Mouse (Mus musculus) brown adipose tissue, adult 24 weeks (tissue): ENCODE data around the gene Plekhd1. TPM values are rescaled to one million over a fixed set of nuclear protein-coding genes. Genes with fewer than 3 reads are reported as not detected.

Source experiments
- H3K27ac ChIP-seq: fragments of 200-500 bp; replicated peaks from 2 replicates; pipeline ENCODE4 v1.5.1; 2012; ENCODE audit warnings: low read depth, mild to moderate bottlenecking, low read length
- H3K4me1 ChIP-seq: fragments of 200-500 bp; 2 replicates; pipeline ENCODE4 v1.6.1; 2012; ENCODE audit warnings: low read length, mixed read lengths; ENCODE audit not compliant: control insufficient read depth, insufficient read depth, insufficient read length
- H3K4me3 ChIP-seq: fragments of 200-500 bp; 2 replicates; pipeline ENCODE4 v1.5.1; 2012; ENCODE audit warnings: low read depth, mild to moderate bottlenecking, low read length, moderate library complexity; ENCODE audit not compliant: insufficient read depth
- polyA plus RNA-seq: library from polyadenylated mRNA; stranded (reverse); fragments of >200 nt; gene quantifications from 2 replicates; pipeline ENCODE4 v1.2.4, GENCODE M21; 2012; ENCODE audit not compliant: missing spikeins, insufficient read depth, insufficient read length

The Plekhd1 gene
- polyA plus RNA-seq, 1 experiment: not detected

DNA sequence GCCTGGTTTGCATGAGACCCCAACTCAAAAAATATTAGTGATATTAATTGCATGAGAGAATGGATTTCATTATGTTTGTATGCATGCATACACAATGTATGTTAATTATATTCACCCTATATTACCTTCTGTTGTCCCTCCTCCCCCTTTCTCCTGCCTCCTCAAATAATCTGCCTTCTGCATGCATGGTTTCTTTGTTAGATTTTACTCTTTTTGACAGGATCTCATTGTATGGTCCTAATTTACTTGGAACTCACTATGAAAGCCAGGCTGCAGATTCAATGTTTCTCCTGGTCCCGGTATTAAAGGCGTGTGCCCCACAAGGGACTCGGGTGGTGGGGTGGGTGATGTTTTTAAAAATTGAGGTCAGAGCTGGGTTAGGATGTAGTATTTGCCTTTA is 8.1 kb upstream of the Plekhd1 start:
- Histone ChIP-seq H3K4me3 (no peak overlapping the region), H3K4me1 (no peaks in the 10 kb centered on the region), H3K27ac (no peak overlapping the region)

- Histone ChIP-seq H3K4me3 (no peak overlapping the region), H3K4me1 (peaks cover 2% of the 10 kb centered on the region; the same call in 1 of the 2 replicates), H3K27ac (no peak overlapping the region)
Measured at GRCm38 (mm10) chr12:80687788-80688211, 4.6 kb upstream of the Plekhd1 start.

- H3K27ac ChIP-seq: no peak overlapping the region
- H3K4me1 ChIP-seq: peaks cover 2% of the 10 kb centered on the region; the same call in 1 of the 2 replicates
- H3K4me3 ChIP-seq: no peak overlapping the region
Measured at GRCm38 (mm10) chr12:80689696-80690095, 2.7 kb upstream of the Plekhd1 start.

- H3K4me1 ChIP-seq: peaks cover 2% of the 10 kb centered on the region; the same call in 1 of the 2 replicates
- H3K27ac ChIP-seq: no peak overlapping the region
- no peak overlapping the region for H3K4me3 ChIP-seq
Measured at GRCm38 (mm10) chr12:80691671-80692091, 710 bp upstream of the Plekhd1 start.

GRCm38 (mm10) chr12:80693700-80694099 is 1.3 kb downstream of the Plekhd1 start:
- Histone ChIP-seq H3K4me3 (no peak overlapping the region), H3K27ac (no peak overlapping the region), H3K4me1 (peaks cover 2% of the 10 kb centered on the region; the same call in 1 of the 2 replicates)

GRCm38 (mm10) chr12:80695004-80695403 is 2.6 kb downstream of the Plekhd1 start:
- Histone ChIP-seq H3K4me3 (no peak overlapping the region), H3K4me1 (peaks cover 2% of the 10 kb centered on the region; the same call in 1 of the 2 replicates), H3K27ac (no peak overlapping the region)

GRCm38 (mm10) chr12:80698526-80699143 is 6.2 kb downstream of the Plekhd1 start:
- Histone ChIP-seq H3K4me1 (no peaks in the 10 kb centered on the region), H3K4me3 (no peak overlapping the region), H3K27ac (no peak overlapping the region)

- no peak overlapping the region for H3K27ac ChIP-seq
- no peaks in the 10 kb centered on the region for H3K4me1 ChIP-seq
- H3K4me3 ChIP-seq: no peak overlapping the region
Measured at GRCm38 (mm10) chr12:80699144-80699531, 6.7 kb downstream of the Plekhd1 start.

GRCm38 (mm10) chr12:80701332-80701731 is 8.9 kb downstream of the Plekhd1 start:
- H3K27ac ChIP-seq: no peak overlapping the region
- H3K4me3 ChIP-seq: no peak overlapping the region
- H3K4me1 ChIP-seq: no peaks in the 10 kb centered on the region

DNA sequence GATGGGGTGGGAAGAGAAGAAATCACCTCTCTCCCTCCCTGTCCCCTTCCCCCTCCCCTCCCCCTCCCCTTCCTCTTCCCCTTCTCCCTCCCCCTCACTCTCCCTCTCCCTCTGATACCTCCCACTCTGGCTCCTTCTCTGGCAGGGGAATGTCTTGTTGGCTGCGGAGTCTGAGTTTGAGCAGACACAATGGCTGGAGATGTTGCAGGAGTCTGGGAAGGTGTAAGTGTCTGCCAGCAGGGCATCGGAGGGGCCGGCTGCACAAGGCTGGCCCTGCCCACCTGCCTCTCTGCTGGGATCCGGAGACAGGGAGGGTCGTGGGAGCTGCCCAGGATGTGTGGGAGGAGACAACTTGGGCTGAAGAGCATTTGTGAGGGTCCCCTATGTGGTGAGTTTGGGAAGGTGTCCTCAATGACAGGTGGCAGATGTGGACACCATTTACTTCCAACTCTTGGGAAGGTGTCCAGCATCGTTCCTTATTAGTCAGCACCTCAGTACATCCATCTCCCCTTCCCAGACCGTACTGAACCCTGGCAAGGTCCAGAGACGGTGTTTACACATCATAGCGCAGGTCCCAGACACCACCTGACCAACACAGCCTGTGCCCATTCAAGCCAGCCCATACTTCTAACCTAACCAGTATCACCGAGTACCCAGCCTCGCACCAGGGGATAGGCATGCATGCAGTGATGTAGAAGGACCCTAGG is 14.0 kb downstream of the Plekhd1 start:
- Histone ChIP-seq H3K27ac (no peak overlapping the region), H3K4me3 (no peak overlapping the region), H3K4me1 (no peaks in the 10 kb centered on the region)

- Histone ChIP-seq H3K27ac (no peak overlapping the region), H3K4me3 (no peak overlapping the region), H3K4me1 (no peaks in the 10 kb centered on the region)
Measured at GRCm38 (mm10) chr12:80706915-80707604, 14.7 kb downstream of the Plekhd1 start.

DNA sequence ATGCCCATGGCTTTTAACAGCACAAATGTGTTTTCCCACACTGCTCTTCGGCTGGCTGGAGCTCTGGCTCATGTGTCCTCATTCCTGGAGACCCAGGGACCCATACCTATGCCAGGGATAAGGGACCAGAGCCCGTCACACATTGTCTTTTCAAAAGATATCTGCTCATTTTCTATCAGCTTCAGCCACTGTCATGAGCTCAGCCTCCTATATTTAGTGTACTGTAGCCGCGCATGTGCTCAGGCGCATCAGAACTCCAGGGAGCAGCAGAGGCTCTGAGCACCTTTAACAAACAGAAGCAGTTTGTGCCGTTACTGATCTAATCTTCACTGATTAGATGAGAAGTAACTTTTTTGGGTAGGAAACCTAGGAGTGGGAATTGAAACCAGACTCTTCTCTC is 23.5 kb downstream of the Plekhd1 start:
- H3K4me3 ChIP-seq: no peak overlapping the region
- no peak overlapping the region for H3K27ac ChIP-seq
- no peaks in the 10 kb centered on the region for H3K4me1 ChIP-seq

DNA sequence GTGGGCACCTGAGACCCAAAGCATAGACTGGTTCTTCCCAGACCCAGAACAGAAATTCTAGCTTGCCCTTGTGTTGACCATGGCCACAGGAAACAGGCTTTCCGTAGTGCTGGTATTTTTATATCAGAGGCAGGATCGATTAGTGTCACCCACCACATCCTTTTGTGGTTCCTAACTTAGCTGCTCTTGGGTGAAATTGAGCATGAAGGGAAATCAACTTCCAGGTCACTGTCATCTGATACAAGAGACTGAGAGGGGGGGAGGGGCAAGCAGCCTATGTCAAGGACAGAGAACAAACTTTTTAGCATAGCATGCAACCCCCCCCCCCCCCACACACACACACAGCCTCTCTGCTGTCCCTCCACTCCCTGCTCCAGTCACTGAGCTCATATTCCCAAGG is 26.8 kb downstream of the Plekhd1 start:
- Histone ChIP-seq H3K27ac (no peak overlapping the region), H3K4me1 (no peaks in the 10 kb centered on the region), H3K4me3 (no peak overlapping the region)

DNA sequence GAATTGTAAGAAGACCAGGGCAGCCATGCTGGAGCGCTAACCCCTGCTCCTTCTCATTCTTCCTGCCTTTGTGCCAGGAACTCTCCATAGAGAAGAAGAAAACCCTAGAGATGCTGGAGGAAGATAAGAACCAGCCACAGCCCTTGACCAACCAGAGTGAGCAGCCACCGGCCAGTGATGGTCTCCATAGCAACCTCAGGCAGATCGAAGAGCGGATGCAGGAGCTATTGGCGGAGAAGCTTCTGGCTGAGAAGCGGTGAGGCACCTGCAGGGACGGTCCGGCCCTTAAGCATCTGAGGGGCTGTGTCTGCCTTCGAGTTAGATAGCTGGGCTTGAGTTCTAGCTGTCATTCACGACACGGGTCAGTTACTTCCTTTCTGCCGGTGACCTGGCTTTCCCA is 28.1 kb downstream of the Plekhd1 start:
- H3K27ac ChIP-seq: no peak overlapping the region
- no peaks in the 10 kb centered on the region for H3K4me1 ChIP-seq
- no peak overlapping the region for H3K4me3 ChIP-seq

DNA sequence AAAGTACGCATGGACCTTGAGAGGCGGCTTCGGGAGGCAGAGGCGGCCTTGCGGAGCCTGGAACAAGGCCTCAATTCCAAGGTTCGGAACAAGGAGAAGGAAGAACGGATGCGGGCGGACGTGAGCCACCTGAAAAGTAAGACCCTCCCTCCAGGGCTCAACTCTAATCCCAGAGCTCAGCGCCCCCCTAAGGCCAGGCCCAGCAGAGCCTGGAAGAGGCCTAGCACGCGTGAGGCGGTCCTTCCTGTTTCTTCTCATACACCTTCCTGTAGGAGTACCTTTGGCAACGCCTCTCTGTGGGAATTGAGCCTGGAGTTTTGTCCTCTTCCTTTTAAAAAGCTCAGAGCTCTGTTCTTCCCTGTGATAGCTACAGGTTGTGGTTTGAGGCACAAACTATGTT is 29.1 kb downstream of the Plekhd1 start:
- Histone ChIP-seq H3K4me3 (no peak overlapping the region), H3K27ac (no peak overlapping the region), H3K4me1 (no peaks in the 10 kb centered on the region)
